Mouse (Mus musculus) kidney, adult 8-10 months (tissue): ENCODE measurements around the gene Ntn3.

Experiments
- DNase-seq, 2 experiments: peaks; one replicate each; pipeline ENCODE4 v3.0.0; 2022

The Ntn3 gene

GRCm38 (mm10) chr17:24209043-24209915 is at the start of gene Ntn3:
Gene Ntn3 (minus strand): TSS chr17:24209531.
- DNase-seq, result peak in 1 of 2 experiments; percentile 7

GRCm38 (mm10) chr17:24258981-24259380 is 49.6 kb upstream of the Ntn3 start:
- DNase-seq, result no peak

DNA sequence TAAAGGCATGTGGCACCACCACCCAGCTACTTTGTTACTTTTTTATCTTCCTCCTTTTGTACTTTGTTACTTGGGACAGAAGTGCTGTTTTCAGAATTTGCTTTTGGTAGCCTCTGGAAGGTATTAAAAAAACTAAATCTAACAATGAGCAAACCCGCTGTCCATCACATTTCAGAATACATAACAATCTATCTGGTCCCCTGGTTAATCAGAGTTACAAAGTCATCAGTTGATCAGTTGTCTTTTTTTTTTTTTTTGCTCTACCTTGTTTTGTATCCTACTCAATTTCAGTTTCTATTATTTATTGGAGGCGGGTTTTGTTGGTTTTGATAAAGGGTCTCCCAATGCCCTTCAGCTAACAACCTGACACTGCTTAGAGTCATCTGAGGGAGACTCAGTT is 43.0 kb upstream of the Ntn3 start:
- no peak for DNase-seq

DNA sequence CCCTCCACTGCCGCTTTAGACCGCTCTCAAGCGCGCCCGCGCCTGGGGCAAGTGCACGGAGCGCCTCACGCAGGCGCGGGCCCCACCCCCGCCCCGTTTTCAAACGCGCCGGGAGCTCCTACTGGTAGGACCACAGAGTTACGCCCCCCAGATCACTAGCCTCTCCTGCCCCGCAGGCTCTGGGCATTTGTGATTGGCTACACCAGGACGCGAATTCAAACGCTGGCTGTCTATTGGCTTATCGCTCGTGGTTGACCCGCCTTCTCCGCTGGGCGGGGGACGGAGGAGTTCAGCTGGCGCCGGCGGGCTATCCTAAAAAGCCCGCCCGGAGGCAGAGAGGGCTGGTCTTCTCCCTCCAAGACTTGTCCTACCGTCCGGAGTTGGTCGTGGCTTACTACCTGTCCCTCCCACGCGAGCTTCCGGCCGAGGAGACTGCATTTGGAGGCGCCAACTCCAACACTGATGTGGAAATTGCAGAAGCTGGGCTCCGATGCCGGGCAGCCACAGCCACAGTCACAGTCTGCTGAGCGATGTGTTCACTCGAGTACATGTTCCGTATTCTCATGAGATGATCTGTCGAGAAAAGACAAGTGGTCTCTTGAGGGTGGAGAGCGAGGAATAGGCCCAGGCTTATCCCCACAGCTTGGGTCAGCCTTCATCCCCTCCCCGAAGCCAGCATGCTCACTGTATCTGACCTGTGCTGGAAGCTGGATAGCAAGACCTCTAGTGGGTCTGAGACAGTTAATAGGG is 42.2 kb upstream of the Ntn3 start, which contains the start of gene Ccnf:
Ccnf (minus strand) TSS at position 165 of the 750 bp plus-strand sequence.
- peak; percentile 96 to 97 for DNase-seq

GRCm38 (mm10) chr17:24250988-24251319 is 41.6 kb upstream of the Ntn3 start:
- no peak for DNase-seq

GRCm38 (mm10) chr17:24248641-24249040 is 39.3 kb upstream of the Ntn3 start:
- DNase-seq, result no peak

- DNase-seq, result no peak
These were observed 34.7 kb upstream of the Ntn3 start for GRCm38 (mm10) chr17:24244061-24244460.

DNA sequence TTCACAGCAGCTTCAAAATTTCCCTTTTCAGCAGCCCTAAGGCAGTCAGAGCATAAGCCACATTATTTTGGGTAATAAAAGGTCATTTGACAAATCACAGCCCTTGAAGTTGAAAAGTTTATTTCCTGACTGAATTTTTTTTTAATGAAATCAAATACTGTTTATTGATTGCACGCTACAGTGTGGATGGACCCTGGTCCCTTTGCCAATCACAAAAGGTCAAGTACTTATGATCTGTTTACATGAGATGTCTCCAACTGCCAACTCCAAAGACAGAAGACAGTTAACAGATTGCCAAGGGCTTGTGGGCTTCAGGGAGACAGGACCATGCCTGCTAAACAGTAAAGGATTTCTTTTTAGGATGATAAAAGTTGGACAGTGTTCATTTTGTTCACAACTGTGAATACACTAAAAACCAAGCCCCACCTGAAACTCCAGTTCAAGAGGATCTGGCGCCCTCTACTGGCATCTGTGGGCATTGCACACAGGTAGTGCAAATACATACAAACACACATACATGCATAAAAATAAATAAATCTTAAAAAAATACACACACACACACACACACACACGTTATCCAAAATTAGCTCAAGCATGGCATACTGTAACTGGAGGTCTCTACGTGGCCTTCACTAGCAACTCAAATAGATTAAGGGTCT is 34.1 kb upstream of the Ntn3 start:
- DNase-seq, result peak in 1 of 2 experiments; percentile 45

DNA sequence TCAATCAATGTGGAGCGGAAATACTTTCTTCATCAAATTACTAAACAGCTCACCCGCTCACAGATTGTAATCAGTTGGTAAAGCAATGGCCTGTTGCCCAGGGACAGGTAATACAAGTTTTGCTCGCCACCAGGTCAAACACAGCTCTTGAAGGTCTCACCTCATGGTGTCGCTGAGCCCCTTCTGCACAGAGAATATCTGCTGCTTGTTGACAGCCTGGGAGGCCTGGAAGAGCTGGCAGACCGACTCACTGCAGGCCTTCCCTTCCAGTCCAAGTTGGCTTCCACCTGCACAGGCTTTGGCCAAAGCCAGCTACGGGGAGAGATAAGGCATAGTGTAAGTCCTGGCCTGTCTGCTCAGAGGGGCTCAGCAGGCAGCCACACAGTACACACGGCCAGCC is 27.6 kb upstream of the Ntn3 start:
- no peak for DNase-seq

DNA sequence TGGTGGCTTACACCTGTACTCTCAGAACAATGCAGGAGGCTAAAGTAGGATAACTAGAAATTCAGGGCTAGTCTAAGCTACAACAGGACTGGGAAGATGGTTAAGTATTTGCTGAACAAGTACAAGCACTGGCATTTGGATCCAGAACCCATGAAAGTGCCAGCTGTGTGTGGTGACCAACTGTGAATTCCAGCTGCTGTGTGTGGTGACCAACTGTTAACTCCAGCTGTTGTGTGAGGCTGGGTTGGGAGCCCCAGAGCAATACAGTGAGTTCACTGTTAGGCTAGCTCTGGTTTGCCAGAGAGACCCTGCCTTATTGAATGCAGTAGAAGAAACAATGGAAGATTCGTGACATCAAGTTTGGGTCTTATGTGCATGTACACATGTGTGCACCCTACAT is 27.1 kb upstream of the Ntn3 start:
- DNase-seq, result no peak

- no peak for DNase-seq
These were observed 18.6 kb upstream of the Ntn3 start for GRCm38 (mm10) chr17:24227941-24228340.

- DNase-seq, result no peak
These were observed 17.4 kb upstream of the Ntn3 start for GRCm38 (mm10) chr17:24226721-24227120.

DNA sequence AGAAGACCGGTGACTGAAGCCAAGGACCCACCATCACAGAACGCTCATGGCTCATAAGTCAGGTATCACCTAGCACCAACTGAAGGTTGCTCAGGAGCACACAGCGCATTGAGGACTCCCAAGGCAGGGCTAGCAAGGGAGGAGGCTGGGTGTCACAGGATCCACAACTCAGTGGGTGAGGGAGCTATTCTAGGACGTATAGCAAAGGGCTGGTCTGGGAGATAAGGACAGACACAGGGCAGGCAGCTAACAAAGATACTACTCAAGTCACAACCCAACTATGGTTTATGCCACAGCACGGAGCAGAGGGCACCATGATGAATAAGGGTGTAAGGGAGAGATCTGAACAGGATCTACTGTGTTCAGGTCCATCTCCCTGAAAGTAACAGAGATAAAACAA is 16.5 kb upstream of the Ntn3 start:
- DNase-seq, result no peak

- DNase-seq, result no peak
These were observed 15.4 kb upstream of the Ntn3 start for GRCm38 (mm10) chr17:24224741-24225140.

DNA sequence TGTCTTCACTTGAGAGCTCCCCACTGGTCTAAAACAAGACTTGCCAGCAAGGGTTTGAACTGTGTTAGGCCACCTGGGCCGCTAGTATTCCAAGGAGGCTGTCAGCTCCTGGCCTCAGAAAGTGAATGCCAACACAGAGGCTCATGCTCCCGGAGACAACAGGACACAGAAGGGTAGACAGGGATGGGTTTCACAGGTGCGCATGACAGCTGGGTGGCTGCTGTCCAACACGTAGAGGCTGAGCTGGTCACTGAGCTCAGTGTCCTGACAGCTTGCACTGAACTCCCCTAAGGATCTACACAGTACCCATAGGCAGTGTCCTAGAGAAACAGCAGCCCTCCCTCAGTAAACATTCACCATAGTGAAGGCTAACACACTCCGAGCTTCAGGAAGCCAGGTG is 14.2 kb upstream of the Ntn3 start:
- no peak for DNase-seq

DNA sequence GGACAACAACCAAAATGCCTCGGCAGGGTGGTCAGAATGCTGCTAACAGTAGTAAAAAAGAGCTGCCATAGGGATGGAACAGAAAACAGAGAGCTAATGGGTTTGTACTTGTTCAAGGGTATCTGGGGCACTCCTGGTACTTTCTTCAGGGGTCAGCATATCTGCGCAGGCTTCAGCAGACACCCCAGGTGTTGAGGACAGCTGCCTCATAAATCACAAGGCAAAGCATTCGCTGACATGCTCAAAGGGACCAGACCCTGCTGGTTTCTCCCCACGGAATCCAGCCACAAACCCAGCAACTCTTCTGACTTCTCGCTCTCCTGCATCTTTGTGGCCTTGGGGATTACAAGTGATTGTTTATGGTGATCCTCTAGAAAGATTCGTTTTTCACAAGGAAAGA is 13.3 kb upstream of the Ntn3 start:
- no peak for DNase-seq

DNA sequence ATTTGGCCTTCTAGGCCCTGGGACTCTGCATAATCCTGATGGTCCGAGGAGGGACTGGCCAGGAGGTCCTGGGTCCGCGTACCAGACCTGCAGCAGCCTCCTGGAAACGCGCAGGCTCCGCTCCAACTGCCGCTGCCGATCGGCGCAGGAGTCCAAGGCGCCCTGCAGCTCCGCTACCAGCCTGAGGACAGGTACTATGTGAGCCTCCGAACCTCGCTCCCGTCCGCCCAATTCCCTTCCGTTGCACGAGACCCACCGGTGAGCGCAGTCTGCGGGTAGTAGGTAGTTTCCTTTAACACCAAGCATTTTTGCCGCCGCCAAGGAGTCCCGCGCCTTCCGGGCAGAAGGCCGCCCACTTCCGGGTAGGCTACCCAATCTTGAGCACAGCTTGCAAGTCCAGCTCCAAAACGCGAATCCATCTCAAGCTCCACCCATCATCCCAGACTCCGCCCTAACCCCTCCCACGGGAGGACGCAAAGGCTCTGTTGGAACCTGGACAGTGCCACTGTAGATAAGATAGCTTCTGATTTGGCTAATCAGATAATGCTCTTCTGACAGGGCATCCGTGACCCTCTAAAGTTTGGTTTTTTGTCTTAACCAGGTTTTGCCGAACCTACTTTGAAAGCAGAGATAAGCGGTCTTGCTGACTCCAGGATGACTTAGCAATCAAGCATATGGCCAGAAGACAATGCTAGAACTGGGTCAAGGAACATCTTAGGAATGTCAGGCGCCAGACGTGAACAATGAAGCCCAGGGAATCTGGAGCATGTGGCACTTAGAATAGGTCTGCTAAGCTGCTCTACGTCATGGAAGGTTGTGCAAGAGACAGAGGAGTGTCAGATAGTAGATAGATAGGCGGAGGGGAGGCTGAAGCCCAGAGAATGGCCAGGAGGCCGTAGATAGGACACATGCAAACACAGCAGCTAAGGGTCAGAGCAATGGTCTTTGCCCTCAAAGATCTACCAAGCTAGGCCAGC is 11.4 kb upstream of the Ntn3 start, which contains the start of gene Tedc2:
Tedc2 (minus strand) TSS at position 417 of the 977 bp plus-strand sequence.
- peak; percentile 97 to 98 for DNase-seq

DNA sequence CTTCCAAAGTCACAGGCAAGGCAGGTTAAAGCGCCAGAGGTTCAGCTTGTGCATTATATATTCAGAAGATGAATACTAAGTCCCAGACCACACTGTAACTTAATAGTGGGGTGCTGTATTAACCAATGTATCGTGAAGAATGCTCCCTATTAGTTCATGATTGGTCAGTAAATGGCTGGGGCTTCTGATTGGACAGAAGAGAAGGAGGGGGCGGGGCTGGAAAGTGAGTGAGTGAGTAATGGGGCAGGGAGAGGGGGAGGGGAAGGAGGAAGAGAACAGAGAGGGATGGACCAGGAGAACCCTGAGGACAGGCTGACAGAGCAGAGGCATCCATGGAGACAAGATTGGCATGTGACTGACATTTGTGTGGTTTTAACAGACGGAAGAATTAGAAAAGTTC is 7.5 kb upstream of the Ntn3 start:
- no peak for DNase-seq

GRCm38 (mm10) chr17:24213186-24213585 is 3.9 kb upstream of the Ntn3 start:
- no peak for DNase-seq

GRCm38 (mm10) chr17:24212441-24213018 is 3.2 kb upstream of the Ntn3 start:
- no peak for DNase-seq

DNA sequence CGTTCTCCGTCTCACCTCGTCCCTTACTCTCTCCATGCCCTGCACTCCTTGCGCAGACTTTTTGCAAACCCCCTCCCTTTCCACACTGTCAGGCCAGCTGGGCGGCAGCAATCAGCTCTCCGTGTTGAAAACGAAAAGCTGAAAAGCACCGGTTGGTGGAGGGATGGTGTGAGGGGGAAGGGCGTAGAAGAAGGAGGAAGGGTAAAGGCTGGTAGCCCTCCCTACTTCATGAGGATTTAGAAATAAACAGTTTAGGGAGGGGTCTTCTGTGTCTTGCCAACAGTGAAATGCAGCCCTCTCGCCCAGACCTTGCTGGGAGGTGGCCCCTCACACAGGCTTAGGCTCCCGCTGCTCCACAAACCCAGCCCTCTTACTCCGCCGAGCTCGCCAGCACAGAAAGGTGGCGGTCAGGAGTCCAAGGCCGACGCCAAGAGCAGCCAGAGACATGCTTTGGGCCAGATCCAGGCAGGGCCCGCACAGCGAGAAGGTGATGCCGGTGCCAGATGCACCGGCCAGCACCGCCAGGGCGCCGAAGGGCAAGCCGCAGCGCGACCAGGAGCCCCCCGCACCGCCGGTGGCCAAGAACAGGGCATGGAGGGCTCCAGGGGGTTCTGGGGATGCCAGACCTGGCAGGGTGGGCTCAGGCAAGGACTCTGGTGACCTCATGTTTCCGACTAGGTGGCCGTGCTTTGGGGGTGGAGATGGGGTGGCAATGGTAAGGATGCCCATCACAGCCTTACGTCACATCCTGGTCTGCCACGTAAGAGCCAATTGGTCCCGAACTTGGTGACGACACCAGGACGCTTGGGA is 2.5 kb upstream of the Ntn3 start:
- DNase-seq, result peak; percentile 35 to 42
